Mouse (Mus musculus) ovary, postnatal 14 days (tissue): Measurements from ENCODE around the gene Vmn1r23.
"Not testable (repeated sequence)": the region's sequence is repeated elsewhere in the genome, so short reads cannot be mapped to it uniquely, and the experiment has no call there.

Experiments
- DNase-seq: peaks from one replicate; pipeline ENCODE4 v3.0.0; 2022; ENCODE audit warnings: low spot score

Vmn1r23 gene

GRCm38 (mm10) chr6:57926738-57927137 is at the start of gene Vmn1r23:
TSS of gene Vmn1r23 (minus strand) at chr6:57926838.
- DNase-seq, result no peak

- not testable (repeated sequence) for DNase-seq
Observed at GRCm38 (mm10) chr6:57961403-57961802, 34.8 kb upstream of the Vmn1r23 start, which contains the start of gene Vmn1r24. TSS of gene Vmn1r24 (minus strand) at chr6:57961503.

GRCm38 (mm10) chr6:57907928-57908327 is 18.7 kb downstream of the Vmn1r23 start, which contains the start of gene Vmn1r22:
TSS of gene Vmn1r22 (minus strand) at chr6:57908028.
- no peak for DNase-seq
